Mouse (Mus musculus): Measurements from ENCODE around the gene Macrod2. TPM values are rescaled to one million over a fixed set of nuclear protein-coding genes. Genes with fewer than 3 reads are reported as not detected.

Macrod2 gene
- total RNA-seq, 2 experiments from 2014 or later = 53.5 to 56.4 TPM

GRCm38 (mm10) chr2:140830086-140830485, 435.0 kb downstream of the Macrod2 start:
- no peak overlapping the region for H3K27ac ChIP-seq
- no peak for DNase-seq (ENCODE audit: extremely low spot score in 1 of 2, low spot score in 2 of 2)
- TF ChIP-seq CTCF (IDR thresholded peaks at IDR 0.05) = no peak
- intact Hi-C loops (cut with DNase I) = no loop called here
- no peak overlapping the region for H3K4me3 ChIP-seq

GRCm38 (mm10) chr2:140839371-140839770, 444.3 kb downstream of the Macrod2 start:
- Histone ChIP-seq H3K27ac (no peak overlapping the region), H3K4me3 (no peak overlapping the region)
- no peak for TF ChIP-seq CTCF (IDR thresholded peaks at IDR 0.05)
- DNase-seq (ENCODE audit: extremely low spot score in 1 of 2, low spot score in 2 of 2) = no peak
- intact Hi-C loops (cut with DNase I) = no loop called here

GRCm38 (mm10) chr2:140839880-140840279, 444.8 kb downstream of the Macrod2 start:
- peak; percentile 29 to 33 for DNase-seq (ENCODE audit: extremely low spot score in 1 of 2, low spot score in 2 of 2)
- Histone ChIP-seq H3K27ac (no peak overlapping the region), H3K4me3 (no peak overlapping the region)
- TF ChIP-seq CTCF (IDR thresholded peaks at IDR 0.05) = no peak
- intact Hi-C loops (cut with DNase I) = no loop called here

- DNase-seq (ENCODE audit: extremely low spot score in 1 of 2, low spot score in 2 of 2) = no peak
- no peak for TF ChIP-seq CTCF (IDR thresholded peaks at IDR 0.05)
- intact Hi-C loops (cut with DNase I) = no loop called here
- H3K27ac ChIP-seq = no peak overlapping the region
- no peak overlapping the region for H3K4me3 ChIP-seq
Observed at GRCm38 (mm10) chr2:140844030-140844429, 448.9 kb downstream of the Macrod2 start.

GRCm38 (mm10) chr2:140847817-140848428, 452.8 kb downstream of the Macrod2 start:
- intact Hi-C loops (cut with DNase I) = no loop called here
- Histone ChIP-seq H3K4me3 (no peak overlapping the region), H3K27ac (no peak overlapping the region)
- DNase-seq (ENCODE audit: extremely low spot score in 1 of 2, low spot score in 2 of 2) = no peak
- TF ChIP-seq CTCF (IDR thresholded peaks at IDR 0.05) = no peak

- H3K27ac ChIP-seq = no peak overlapping the region
- no peak for TF ChIP-seq CTCF (IDR thresholded peaks at IDR 0.05)
- intact Hi-C loops (cut with DNase I) = no loop called here
- H3K4me3 ChIP-seq = no peak overlapping the region
- no peak for DNase-seq (ENCODE audit: extremely low spot score in 1 of 2, low spot score in 2 of 2)
Observed at GRCm38 (mm10) chr2:140853538-140853937, 458.4 kb downstream of the Macrod2 start.

GRCm38 (mm10) chr2:140861356-140861755, 466.2 kb downstream of the Macrod2 start:
- TF ChIP-seq CTCF (IDR thresholded peaks at IDR 0.05) = no peak

GRCm38 (mm10) chr2:140862736-140863135, 467.6 kb downstream of the Macrod2 start:
- no peak for DNase-seq (ENCODE audit: extremely low spot score in 1 of 2, low spot score in 2 of 2)
- Histone ChIP-seq H3K4me3 (no peak overlapping the region), H3K27ac (no peak overlapping the region)
- TF ChIP-seq CTCF (IDR thresholded peaks at IDR 0.05) = no peak
- intact Hi-C loops (cut with DNase I) = no loop called here

More at GRCm38 (mm10) chr2:140861356-140861755, 466.2 kb downstream of the Macrod2 start:
- intact Hi-C loops (cut with DNase I) = no loop called here
- H3K4me3 ChIP-seq = no peak overlapping the region
- DNase-seq (ENCODE audit: extremely low spot score in 1 of 2, low spot score in 2 of 2) = no peak
- no peak overlapping the region for H3K27ac ChIP-seq

GRCm38 (mm10) chr2:140865636-140866035, 470.5 kb downstream of the Macrod2 start:
- intact Hi-C loops (cut with DNase I) = no loop called here
- Histone ChIP-seq H3K27ac (no peak overlapping the region), H3K4me3 (no peak overlapping the region)
- no peak for TF ChIP-seq CTCF (IDR thresholded peaks at IDR 0.05)
- no peak for DNase-seq (ENCODE audit: extremely low spot score in 1 of 2, low spot score in 2 of 2)

GRCm38 (mm10) chr2:140867116-140867515, 472.0 kb downstream of the Macrod2 start:
- no peak for DNase-seq (ENCODE audit: extremely low spot score in 1 of 2, low spot score in 2 of 2)
- intact Hi-C loops (cut with DNase I) = no loop called here
- H3K27ac ChIP-seq = no peak overlapping the region
- H3K4me3 ChIP-seq = no peak overlapping the region
- TF ChIP-seq CTCF (IDR thresholded peaks at IDR 0.05) = no peak

- Histone ChIP-seq H3K4me3 (no peak overlapping the region), H3K27ac (no peak overlapping the region)
- no peak for DNase-seq (ENCODE audit: extremely low spot score in 1 of 2, low spot score in 2 of 2)
- intact Hi-C loops (cut with DNase I) = no loop called here
- TF ChIP-seq CTCF (IDR thresholded peaks at IDR 0.05) = no peak
Observed at GRCm38 (mm10) chr2:140885176-140885575, 490.1 kb downstream of the Macrod2 start.

- H3K27ac ChIP-seq = no peak overlapping the region
- H3K4me3 ChIP-seq = no peak overlapping the region
- no peak for TF ChIP-seq CTCF (IDR thresholded peaks at IDR 0.05)
- no peak for DNase-seq (ENCODE audit: extremely low spot score in 1 of 2, low spot score in 2 of 2)
- intact Hi-C loops (cut with DNase I) = loop anchor here (2.0 kb wide), 1 partner anchor 118 kb away; no protein-coding TSS in a partner anchor
Observed at GRCm38 (mm10) chr2:140890683-140891082, 495.6 kb downstream of the Macrod2 start.

- intact Hi-C loops (cut with DNase I) = no loop called here
- TF ChIP-seq CTCF (IDR thresholded peaks at IDR 0.05) = no peak
- H3K27ac ChIP-seq = no peak overlapping the region
- DNase-seq (ENCODE audit: extremely low spot score in 1 of 2, low spot score in 2 of 2) = no peak
- H3K4me3 ChIP-seq = no peak overlapping the region
Observed at GRCm38 (mm10) chr2:140896396-140897082, 501.4 kb downstream of the Macrod2 start.

All from left cerebral cortex, adult 2 months (tissue).